ENCODE assay signal across 25 mouse cellular contexts in the genomic region with DNA sequence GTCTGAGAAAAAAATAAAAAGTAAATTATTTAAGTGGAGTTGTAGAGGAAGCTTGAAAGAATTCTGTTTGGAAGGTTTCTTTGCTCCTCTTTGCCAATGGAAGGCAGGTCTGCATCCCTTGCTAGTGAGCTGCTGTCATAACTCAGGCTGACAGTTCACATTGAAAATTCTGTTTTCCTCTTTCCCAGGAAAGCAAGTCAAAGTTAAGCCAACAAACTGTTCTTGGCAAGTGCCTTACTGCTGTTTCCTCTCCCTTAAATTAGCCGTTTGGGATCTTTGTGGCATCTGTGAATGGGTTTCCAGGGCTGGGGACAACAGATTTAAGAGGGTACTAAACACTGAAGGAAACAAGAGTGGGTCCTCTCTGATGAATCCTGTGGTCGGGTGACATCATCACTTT.
DNase-seq lines count a peak whose midpoint lies in the region; ATAC-seq and TF ChIP-seq lines count a peak whose summit lies in the region.
"Had no signal": no experiment of that assay in that cellular context is flagged by ENCODE, and none has a peak within 500 bp of the region (broad histone marks: within the 10 kb centered on the region; RNA-seq: fewer than 3 reads in every experiment).

No protein-coding gene starts in this region.

- peak; percentile 54 for ATAC-seq in forebrain, postnatal 0 days
- no peak for ATAC-seq in forebrain, embryonic 11.5 days (replicated peaks; ENCODE audit: low FRiP score)
- no peak for ATAC-seq in kidney, embryonic 15.5 days (replicated peaks; ENCODE audit: low FRiP score)
- no peak for ATAC-seq in kidney, embryonic 16.5 days (ENCODE audit: low FRiP score, low TSS enrichment)
- no peak for ATAC-seq in kidney, embryonic 14.5 days (ENCODE audit: low FRiP score, low TSS enrichment)
- 0 out of 2 replicates have a peak, but pooled peaks have one; percentile 42 for ATAC-seq in neural tube, embryonic 14.5 days (ENCODE audit: low read depth)
- ATAC-seq: forebrain, embryonic 14.5 days; Patski had no signal

- DNase-seq in forebrain, postnatal 0 days, result peak; percentile 10
- DNase-seq in forebrain, embryonic 11.5 days (ENCODE audit: low spot score), result no peak
- peak; percentile 41 for DNase-seq in kidney, postnatal 14 days
- DNase-seq in neural tube, embryonic 10.5 days (ENCODE audit: extremely low spot score, low spot score), result no peak
- DNase-seq: adrenal gland, postnatal 10 days; adrenal gland, postnatal 36 days; cerebellum, adult 18-20 months; cerebellum, adult 9-10 months; cerebellum, postnatal 14 days; gastrocnemius, postnatal 25 days; heart, adult 18-20 months; heart, postnatal 36 days had no signal

- no peak overlapping the region for H3K9ac ChIP-seq in forebrain, postnatal 0 days
- no peak overlapping the region for H3K9ac ChIP-seq in forebrain, embryonic 11.5 days (ENCODE audit: low read length)
- H3K9ac ChIP-seq in kidney, embryonic 15.5 days, result no peak overlapping the region
- H3K9ac ChIP-seq in kidney, embryonic 16.5 days (replicated peaks; ENCODE audit: low read length), result no peak overlapping the region
- H3K9ac ChIP-seq in kidney, embryonic 14.5 days (ENCODE audit: low read depth, low read length), result no peak overlapping the region
- no peak overlapping the region for H3K9ac ChIP-seq in neural tube, embryonic 14.5 days (replicated peaks; ENCODE audit: low read depth, low read length)
- H3K9ac ChIP-seq: heart, embryonic 12.5 days; heart, embryonic 15.5 days; hindbrain, embryonic 13.5 days had no signal

- TF ChIP-seq CTCF in forebrain, postnatal 0 days (IDR thresholded peaks at IDR 0.05; ENCODE audit: low read depth), result no peak

- H3K4me2 ChIP-seq in forebrain, postnatal 0 days (ENCODE audit: low read depth), result no peak overlapping the region
- no peak overlapping the region for H3K4me2 ChIP-seq in forebrain, embryonic 11.5 days (ENCODE audit: low read depth, low read length, severe bottlenecking)
- no peak overlapping the region for H3K4me2 ChIP-seq in kidney, embryonic 15.5 days
- H3K4me2 ChIP-seq in kidney, embryonic 16.5 days (replicated peaks; ENCODE audit: low read depth, low read length), result no peak overlapping the region
- H3K4me2 ChIP-seq in kidney, embryonic 14.5 days (replicated peaks; ENCODE audit: low read depth, low read length), result no peak overlapping the region
- H3K4me2 ChIP-seq in neural tube, embryonic 14.5 days (ENCODE audit: low read depth, low read length), result no peak overlapping the region
- H3K4me2 ChIP-seq: heart, embryonic 12.5 days; heart, embryonic 15.5 days; hindbrain, embryonic 13.5 days had no signal

- H3K27ac ChIP-seq in forebrain, postnatal 0 days (ENCODE audit: low read depth, low read length), result no peak overlapping the region
- H3K27ac ChIP-seq in forebrain, embryonic 11.5 days (ENCODE audit: low read depth, low read length), result no peak overlapping the region
- H3K27ac ChIP-seq in kidney, embryonic 15.5 days, result 0 out of 2 replicates have a peak overlapping the region, but pooled peaks have one; percentile 20
- no peak overlapping the region for H3K27ac ChIP-seq in kidney, embryonic 16.5 days (ENCODE audit: low read length)
- H3K27ac ChIP-seq in kidney, embryonic 14.5 days (ENCODE audit: low read depth, low read length), result no peak overlapping the region
- H3K27ac ChIP-seq in neural tube, embryonic 14.5 days (ENCODE audit: low read depth, low read length), result no peak overlapping the region
- H3K27ac ChIP-seq: forebrain, embryonic 10.5 days; heart, embryonic 15.5 days; hindbrain, embryonic 10.5 days; hindbrain, embryonic 13.5 days had no signal

- WGBS in forebrain, postnatal 0 days, result 31% methylated on average over 2 of the region's 2 CpGs
- 58% methylated on average over 2 of the region's 2 CpGs for WGBS in forebrain, embryonic 11.5 days
- WGBS in kidney, embryonic 15.5 days, result 34% methylated on average over 2 of the region's 2 CpGs
- WGBS in kidney, embryonic 16.5 days, result 31% methylated on average over 2 of the region's 2 CpGs
- 44% methylated on average over 2 of the region's 2 CpGs for WGBS in kidney, embryonic 14.5 days
- WGBS in neural tube, embryonic 14.5 days, result 36% methylated on average over 2 of the region's 2 CpGs

- no peaks in the 10 kb centered on the region for H3K4me1 ChIP-seq in forebrain, postnatal 0 days (ENCODE audit: insufficient read depth)
- H3K4me1 ChIP-seq in forebrain, embryonic 11.5 days (replicated peaks; ENCODE audit: control insufficient read depth, insufficient read depth, low read length), result no peaks in the 10 kb centered on the region
- H3K4me1 ChIP-seq in kidney, embryonic 15.5 days, result peaks cover 6% of the 10 kb centered on the region; the same call in 1 of the 2 replicates
- no peaks in the 10 kb centered on the region for H3K4me1 ChIP-seq in kidney, embryonic 16.5 days (ENCODE audit: insufficient read depth, low read length)
- H3K4me1 ChIP-seq in kidney, embryonic 14.5 days (ENCODE audit: control insufficient read depth, insufficient read depth, low read length), result no peaks in the 10 kb centered on the region
- H3K4me1 ChIP-seq in neural tube, embryonic 14.5 days (ENCODE audit: control insufficient read depth, insufficient read depth, low read length), result 0 out of 2 replicates have a peak, but pooled peaks cover 3% of the 10 kb centered on the region
- H3K4me1 ChIP-seq: forebrain, embryonic 10.5 days; heart, embryonic 12.5 days; heart, embryonic 15.5 days; hindbrain, embryonic 13.5 days had no signal

- H3K27me3 ChIP-seq in forebrain, postnatal 0 days (ENCODE audit: insufficient read depth, low read length), result no peaks in the 10 kb centered on the region
- H3K27me3 ChIP-seq in forebrain, embryonic 11.5 days (ENCODE audit: control insufficient read depth, insufficient read depth, low read length), result no peaks in the 10 kb centered on the region
- no peaks in the 10 kb centered on the region for H3K27me3 ChIP-seq in kidney, embryonic 15.5 days
- H3K27me3 ChIP-seq in kidney, embryonic 16.5 days (ENCODE audit: insufficient read depth, low read length), result no peaks in the 10 kb centered on the region
- H3K27me3 ChIP-seq in kidney, embryonic 14.5 days (ENCODE audit: control insufficient read depth, insufficient read depth, low read length), result no peaks in the 10 kb centered on the region
- no peaks in the 10 kb centered on the region for H3K27me3 ChIP-seq in neural tube, embryonic 14.5 days (ENCODE audit: control insufficient read depth, insufficient read depth, low read length)
- H3K27me3 ChIP-seq: CH12.LX; heart, embryonic 12.5 days; heart, embryonic 15.5 days; hindbrain, embryonic 13.5 days had no signal

- no peak overlapping the region for H3K4me3 ChIP-seq in forebrain, postnatal 0 days (ENCODE audit: low read depth, low read length)
- no peak overlapping the region for H3K4me3 ChIP-seq in forebrain, embryonic 11.5 days (ENCODE audit: low read depth, low read length)
- no peak overlapping the region for H3K4me3 ChIP-seq in kidney, embryonic 15.5 days (replicated peaks)
- H3K4me3 ChIP-seq in kidney, embryonic 16.5 days (ENCODE audit: low read length), result no peak overlapping the region
- H3K4me3 ChIP-seq in kidney, embryonic 14.5 days (ENCODE audit: low read length), result no peak overlapping the region
- no peak overlapping the region for H3K4me3 ChIP-seq in neural tube, embryonic 14.5 days (ENCODE audit: low read depth, low read length)
- H3K4me3 ChIP-seq: forebrain, embryonic 10.5 days; heart, embryonic 12.5 days; heart, embryonic 15.5 days; hindbrain, embryonic 10.5 days; hindbrain, embryonic 13.5 days had no signal

- no peaks in the 10 kb centered on the region for H3K36me3 ChIP-seq in forebrain, postnatal 0 days (ENCODE audit: insufficient read depth)
- no peaks in the 10 kb centered on the region for H3K36me3 ChIP-seq in forebrain, embryonic 11.5 days (ENCODE audit: control insufficient read depth, insufficient read depth, low read length)
- no peaks in the 10 kb centered on the region for H3K36me3 ChIP-seq in kidney, embryonic 15.5 days
- no peaks in the 10 kb centered on the region for H3K36me3 ChIP-seq in kidney, embryonic 16.5 days (ENCODE audit: insufficient read depth, low read length)
- no peaks in the 10 kb centered on the region for H3K36me3 ChIP-seq in kidney, embryonic 14.5 days (ENCODE audit: control insufficient read depth, insufficient read depth, low read length)
- no peaks in the 10 kb centered on the region for H3K36me3 ChIP-seq in neural tube, embryonic 14.5 days (ENCODE audit: control insufficient read depth, insufficient read depth, low read length)
- H3K36me3 ChIP-seq: forebrain, embryonic 10.5 days; G1E; heart, embryonic 12.5 days; heart, embryonic 15.5 days; hindbrain, embryonic 10.5 days; hindbrain, embryonic 13.5 days had no signal

- no peaks in the 10 kb centered on the region for H3K9me3 ChIP-seq in forebrain, postnatal 0 days (ENCODE audit: low read length)
- H3K9me3 ChIP-seq in forebrain, embryonic 11.5 days (ENCODE audit: control insufficient read depth, low read length), result no peaks in the 10 kb centered on the region
- H3K9me3 ChIP-seq in kidney, embryonic 15.5 days (replicated peaks), result no peaks in the 10 kb centered on the region
- H3K9me3 ChIP-seq in kidney, embryonic 16.5 days (ENCODE audit: low read length), result no peaks in the 10 kb centered on the region
- H3K9me3 ChIP-seq in kidney, embryonic 14.5 days (ENCODE audit: control insufficient read depth, low read length), result no peaks in the 10 kb centered on the region
- no peaks in the 10 kb centered on the region for H3K9me3 ChIP-seq in neural tube, embryonic 14.5 days (ENCODE audit: control insufficient read depth, low read length)
- H3K9me3 ChIP-seq: forebrain, embryonic 10.5 days; heart, embryonic 12.5 days; heart, embryonic 15.5 days; hindbrain, embryonic 10.5 days; hindbrain, embryonic 13.5 days had no signal

Comparison
In these comparisons a context has a peak if more than half of its experiments do, and no peak if none do; other contexts are left out.
1. ATAC-seq: peak in forebrain, postnatal 0 days (single experiment) and neural tube, embryonic 14.5 days (single experiment); none in forebrain, embryonic 11.5 days (single experiment), kidney, embryonic 15.5 days (single experiment), kidney, embryonic 16.5 days (single experiment) and kidney, embryonic 14.5 days (single experiment).
2. DNase-seq: peak in forebrain, postnatal 0 days (single experiment) and kidney, postnatal 14 days (single experiment); none in forebrain, embryonic 11.5 days (single experiment) and neural tube, embryonic 10.5 days (single experiment).